Mouse (Mus musculus) kidney, embryonic 16.5 days (tissue): ENCODE results near the gene Map3k13. TPM values are rescaled to one million over a fixed set of nuclear protein-coding genes. Genes with fewer than 3 reads are reported as not detected.

Experiments used
- ATAC-seq: fragments of 200-750 bp; cut with Nextera tagmentation; 2 replicates; pipeline ENCODE4 v1.8.0; 2017; ENCODE audit warnings: moderate TSS enrichment; ENCODE audit not compliant: low FRiP score, low TSS enrichment
- H3K27ac ChIP-seq: fragments of 300-500 bp; sonication (generic); 2 replicates; pipeline ENCODE4 v1.5.1; 2014; ENCODE audit warnings: low read length
- H3K27me3 ChIP-seq: fragments of 300-500 bp; sonication (generic); 2 replicates; pipeline ENCODE4 v1.6.1; 2014; ENCODE audit warnings: low read length, control low read depth, mixed read lengths; ENCODE audit not compliant: insufficient read depth
- H3K36me3 ChIP-seq: fragments of 300-500 bp; sonication (generic); 2 replicates; pipeline ENCODE4 v1.6.1; 2014; ENCODE audit warnings: low read length, control low read depth, mixed read lengths; ENCODE audit not compliant: insufficient read depth
- H3K4me1 ChIP-seq: fragments of 300-500 bp; sonication (generic); 2 replicates; pipeline ENCODE4 v1.6.1; 2014; ENCODE audit warnings: low read length, control low read depth, mixed read lengths; ENCODE audit not compliant: insufficient read depth
- H3K4me2 ChIP-seq: fragments of 300-500 bp; sonication (generic); replicated peaks from 2 replicates; pipeline ENCODE4 v1.6.1; 2014; ENCODE audit warnings: low read depth, low read length
- H3K4me3 ChIP-seq: fragments of 300-500 bp; sonication (generic); 2 replicates; pipeline ENCODE4 v1.5.1; 2014; ENCODE audit warnings: mild to moderate bottlenecking, low read length
- H3K9ac ChIP-seq: fragments of 300-500 bp; sonication (generic); replicated peaks from 2 replicates; pipeline ENCODE4 v1.6.1; 2014; ENCODE audit warnings: low read length
- H3K9me3 ChIP-seq: fragments of 300-500 bp; sonication (generic); 2 replicates; pipeline ENCODE4 v1.6.1; 2016; ENCODE audit warnings: low read length, control low read depth
- WGBS: fragments of 180-500 bp; shearing (Covaris S2); extraction: QIAGEN DNeasy Blood & Tissue Kit; methylation state at CpG from one replicate; pipeline ENCODE4 v1.1.7; 2014; 5-methylcytosine and 5-hydroxymethylcytosine counted together
- polyA plus RNA-seq: library from polyadenylated mRNA; unstranded; fragments of >200 nt; fragmentation: Nextera tagmentation; extraction: Ambion mirVana; gene quantifications from 2 replicates; pipeline ENCODE4 v1.2.1, GENCODE M21; 2015

The Map3k13 gene
- polyA plus RNA-seq, 1 experiment from 2014 or later: 1.0 TPM

GRCm38 (mm10) chr16:21977347-21977746 lies 183.2 kb downstream of the Map3k13 start:
- ATAC-seq: no peak
- no peak overlapping the region for H3K27ac ChIP-seq
- H3K9ac ChIP-seq: no peak overlapping the region
- no peaks in the 10 kb centered on the region for H3K36me3 ChIP-seq
- 76% methylated on average over 5 of the region's 5 CpGs for WGBS
- no peak overlapping the region for H3K4me3 ChIP-seq
- H3K27me3 ChIP-seq: peaks cover 7% of the 10 kb centered on the region; the same call in 1 of the 2 replicates
- peaks cover 8% of the 10 kb centered on the region for H3K4me1 ChIP-seq
- H3K4me2 ChIP-seq: no peak overlapping the region
- 0 out of 2 replicates have a peak, but pooled peaks cover 3% of the 10 kb centered on the region for H3K9me3 ChIP-seq

Other genes with a start within 250 kb of the Map3k13 start
- 15.7 and 16.4 TPM in 2 replicates for gene 2510009E07Rik, start 99.7 kb upstream of the Map3k13 start, polyA plus RNA-seq
- gene Ehhadh, start 6.5 kb upstream of the Map3k13 start, polyA plus RNA-seq: 5.6 and 6.7 TPM in 2 replicates
- 24.7 and 24.9 TPM in 2 replicates for gene Tmem41a, start 153.2 kb downstream of the Map3k13 start, polyA plus RNA-seq
- gene Liph, start 201.3 kb downstream of the Map3k13 start, polyA plus RNA-seq: 0.48 and 0.96 TPM in 2 replicates
- gene Senp2, start 215.1 kb downstream of the Map3k13 start, polyA plus RNA-seq: 37.0 and 41.0 TPM in 2 replicates